Mouse (Mus musculus): ENCODE results near the gene Ly9.

GRCm38 (mm10) chr1:171552230-171552629 lies 55.0 kb downstream of the Ly9 start:
- TF ChIP-seq MAZ (IDR thresholded peaks at IDR 0.05; ENCODE audit: low read depth, low read length): no peak
- TF ChIP-seq CTCF (conservative IDR thresholded peaks at IDR 0.05 in 1 of 2, IDR thresholded peaks at IDR 0.05 in 1 of 2; ENCODE audit: low read depth in 2 of 2, low read length in 2 of 2): no peak
- TF ChIP-seq POLR2A (IDR thresholded peaks at IDR 0.05; ENCODE audit: low read depth, low read length): no peak
- TF ChIP-seq ZC3H11A (IDR thresholded peaks at IDR 0.05; ENCODE audit: low read depth, low read length): no peak
- TF ChIP-seq ZNF384 (IDR thresholded peaks at IDR 0.05; ENCODE audit: low read depth, low read length): no peak
